22 mouse cellular contexts compared by ENCODE assay signal in the genomic region with DNA sequence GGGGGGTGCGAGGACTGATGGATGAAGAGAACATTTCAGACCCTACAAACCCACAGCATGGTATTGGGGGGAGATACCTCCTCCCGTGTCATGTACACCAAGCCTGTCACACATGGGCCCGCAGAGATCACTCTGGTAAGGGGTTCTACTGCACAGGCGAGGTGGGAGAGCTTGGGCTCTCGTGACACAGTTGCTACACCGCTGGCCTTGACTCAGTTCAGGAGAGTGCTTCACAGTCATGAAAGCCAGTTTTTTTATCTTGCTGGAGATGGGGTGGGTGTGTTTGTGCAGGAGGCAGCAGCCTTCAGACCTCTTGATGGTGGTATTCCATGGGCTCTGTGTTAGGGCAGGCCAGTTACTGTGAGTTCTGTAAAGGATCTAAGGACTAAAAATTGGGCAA. TPM values are rescaled to one million over a fixed set of nuclear protein-coding genes. Genes with fewer than 3 reads are reported as not detected.
DNase-seq lines count a peak whose midpoint lies in the region; ATAC-seq and TF ChIP-seq lines count a peak whose summit lies in the region.
"Had no signal": no experiment of that assay in that cellular context is flagged by ENCODE, and none has a peak within 500 bp of the region (broad histone marks: within the 10 kb centered on the region; RNA-seq: fewer than 3 reads in every experiment).

No protein-coding gene starts in this region.

- H3K36me3 ChIP-seq in heart, embryonic 11.5 days (ENCODE audit: control insufficient read depth, insufficient read depth, low read length): no peaks in the 10 kb centered on the region
- no peaks in the 10 kb centered on the region for H3K36me3 ChIP-seq in lung, embryonic 14.5 days (ENCODE audit: insufficient read depth)
- H3K36me3 ChIP-seq: G1E had no signal

- ATAC-seq in heart, embryonic 11.5 days (replicated peaks; ENCODE audit: insufficient number of reproducible peaks, low FRiP score, low TSS enrichment): no peak
- ATAC-seq in lung, embryonic 14.5 days (ENCODE audit: insufficient read depth): peak; percentile 41; the same call in 1 of the 2 replicates
- ATAC-seq: activated CD4-positive, CD25-positive, alpha-beta regulatory T cell, adult 4 months; CD4-positive, CD25-positive, alpha-beta regulatory T cell, adult 4 months; Patski had no signal

- 77% methylated on average over 6 of the region's 6 CpGs for WGBS in heart, embryonic 11.5 days (ENCODE audit: insufficient replicate concordance)
- 77% methylated on average over 6 of the region's 6 CpGs for WGBS in lung, embryonic 14.5 days
- 85% methylated on average over 6 of the region's 6 CpGs for WGBS in lung, adult 2 months

- peak; percentile 36 for DNase-seq in adrenal gland, adult 2 months
- DNase-seq in adrenal gland, adult 18-20 months (ENCODE audit: low spot score in 2 of 2): no peak
- peak; percentile 71 for DNase-seq in heart, adult 11 months
- DNase-seq in lung, embryonic 14.5 days: no peak
- no peak for DNase-seq in lung, adult 2 months
- DNase-seq: adrenal gland, adult 8-10 months; adrenal gland, postnatal 10 days; adrenal gland, postnatal 14 days; adrenal gland, postnatal 25 days; B cell, adult 2 months; cerebellum, adult 11 months; cerebellum, adult 11-12 months; cerebellum, adult 18-20 months; cerebellum, adult 2 months; cerebellum, adult 8-10 months had no signal

- peaks cover 14% of the 10 kb centered on the region for H3K4me1 ChIP-seq in heart, embryonic 11.5 days (ENCODE audit: control insufficient read depth, insufficient read depth, low read length)
- no peaks in the 10 kb centered on the region for H3K4me1 ChIP-seq in lung, embryonic 14.5 days (ENCODE audit: insufficient read depth)
- H3K4me1 ChIP-seq in lung, adult 2 months (ENCODE audit: control insufficient read depth, insufficient read depth, low read length): no peaks in the 10 kb centered on the region; the same call in 1 of the 2 replicates

- no peak for TF ChIP-seq POLR2A in lung, adult 2 months (IDR thresholded peaks at IDR 0.05; ENCODE audit: borderline replicate concordance, extremely low read depth, low read depth, low read length)

- H3K9me3 ChIP-seq in heart, embryonic 11.5 days (replicated peaks; ENCODE audit: control insufficient read depth, low read length): no peaks in the 10 kb centered on the region
- H3K9me3 ChIP-seq in lung, embryonic 14.5 days (ENCODE audit: low read depth, low read length): no peaks in the 10 kb centered on the region
- H3K9me3 ChIP-seq: G1E had no signal

- TF ChIP-seq CTCF in lung, embryonic 14.5 days (IDR thresholded peaks at IDR 0.05; ENCODE audit: low read depth): no peak
- TF ChIP-seq CTCF in lung, adult 2 months (IDR thresholded peaks at IDR 0.05; ENCODE audit: insufficient read depth, low read length): no peak

- H3K27ac ChIP-seq in heart, embryonic 11.5 days (ENCODE audit: low read depth, low read length): no peak overlapping the region
- H3K27ac ChIP-seq in lung, embryonic 14.5 days (ENCODE audit: low read depth): no peak overlapping the region

- no peaks in the 10 kb centered on the region for H3K27me3 ChIP-seq in heart, embryonic 11.5 days (ENCODE audit: control insufficient read depth, insufficient read depth, low read length)
- H3K27me3 ChIP-seq in lung, embryonic 14.5 days (ENCODE audit: insufficient read depth, low read length): no peaks in the 10 kb centered on the region
- H3K27me3 ChIP-seq: CH12.LX, Patski had no signal

- no peak overlapping the region for H3K4me3 ChIP-seq in heart, embryonic 11.5 days (ENCODE audit: low read depth, low read length)
- H3K4me3 ChIP-seq in lung, embryonic 14.5 days (ENCODE audit: low read depth, low read length): no peak overlapping the region
- H3K4me3 ChIP-seq in lung, adult 2 months (replicated peaks; ENCODE audit: extremely low read depth, low read depth, low read length): no peak overlapping the region

- H3K9ac ChIP-seq in heart, embryonic 11.5 days (ENCODE audit: low read depth, low read length): no peak overlapping the region
- H3K9ac ChIP-seq in lung, embryonic 14.5 days: no peak overlapping the region

- no peak overlapping the region for H3K4me2 ChIP-seq in heart, embryonic 11.5 days
- H3K4me2 ChIP-seq in lung, embryonic 14.5 days: no peak overlapping the region

RNA-seq across cellular contexts. Expression of a gene that starts 13.1 kb away (rescaled TPM):
- total RNA-seq in adrenal gland, adult 2 months (2021): 1,000 to 10,000 TPM; 1,553 to 3,019 TPM
- polyA plus RNA-seq in adrenal gland, adult 2 months (2012; rRNA removed): 4,707 and 5,966 TPM in 2 replicates
- total RNA-seq in adrenal gland, adult 18-20 months (2021): 1,000 to 10,000 TPM; 1,159 to 2,168 TPM
- 1,182 and 1,259 TPM in 2 replicates for polyA plus RNA-seq in heart, embryonic 11.5 days (2014; fragmentation: Nextera tagmentation; extraction: Ambion mirVana)
- polyA plus RNA-seq in lung, embryonic 14.5 days (2014; fragmentation: Nextera tagmentation; extraction: Ambion mirVana): 1,429 and 1,454 TPM in 2 replicates
- 2,531 and 3,134 TPM in 2 replicates for polyA plus RNA-seq in lung, adult 2 months (2012; rRNA removed)
- total RNA-seq: MEL had no signal
- polyA plus RNA-seq: activated CD4-positive, CD25-positive, alpha-beta regulatory T cell, adult 4 months; G1E had no signal

RNA-seq across cellular contexts. Expression of a gene that starts 24.9 kb away (rescaled TPM):
- 100 to 1,000 TPM; 226 to 307 TPM for total RNA-seq in adrenal gland, adult 2 months (2021)
- 679 and 685 TPM in 2 replicates for polyA plus RNA-seq in adrenal gland, adult 2 months (2012; rRNA removed)
- 100 to 1,000 TPM; 231 to 325 TPM for total RNA-seq in adrenal gland, adult 18-20 months (2021)
- 273 and 292 TPM in 2 replicates for polyA plus RNA-seq in heart, embryonic 11.5 days (2014; fragmentation: Nextera tagmentation; extraction: Ambion mirVana)
- 506 and 535 TPM in 2 replicates for polyA plus RNA-seq in lung, embryonic 14.5 days (2014; fragmentation: Nextera tagmentation; extraction: Ambion mirVana)
- 243 and 337 TPM in 2 replicates for polyA plus RNA-seq in lung, adult 2 months (2012; rRNA removed)

RNA-seq across cellular contexts. Expression of a gene that starts 33.4 kb away (rescaled TPM):
- total RNA-seq in adrenal gland, adult 2 months (2021): 10 to 100 TPM; 50.7 to 54.6 TPM
- 22.7 and 33.7 TPM in 2 replicates for polyA plus RNA-seq in adrenal gland, adult 2 months (2012; rRNA removed)
- 10 to 100 TPM; 49.7 to 56.3 TPM for total RNA-seq in adrenal gland, adult 18-20 months (2021)
- 125 and 133 TPM in 2 replicates for polyA plus RNA-seq in heart, embryonic 11.5 days (2014; fragmentation: Nextera tagmentation; extraction: Ambion mirVana)
- polyA plus RNA-seq in lung, embryonic 14.5 days (2014; fragmentation: Nextera tagmentation; extraction: Ambion mirVana): 203 and 217 TPM in 2 replicates
- polyA plus RNA-seq in lung, adult 2 months (2012; rRNA removed): 20.5 and 21.8 TPM in 2 replicates

Comparison
In these comparisons a context has a peak if more than half of its experiments do, and no peak if none do; other contexts are left out.
1. DNase-seq: peak in adrenal gland, adult 2 months (single experiment) and heart, adult 11 months (single experiment); none in adrenal gland, adult 18-20 months (0 of 2), lung, embryonic 14.5 days (single experiment) and lung, adult 2 months (single experiment).